Mouse (Mus musculus) cerebellum, adult (tissue): ENCODE measurements around the gene Daw1.

Experiments used
- ATAC-seq: cut with Nextera tagmentation; 2 replicates; pipeline ENCODE4 v1.9.2; 2017; ENCODE audit warnings: mild to moderate bottlenecking, moderate library complexity, mixed read lengths; ENCODE audit not compliant: insufficient number of reproducible peaks, low FRiP score, low TSS enrichment

Gene Daw1

GRCm38 (mm10) chr1:83159603-83160002, at the start of gene Daw1:
Daw1 (plus strand) TSS chr1:83159752.
- peak; percentile 84; the same call in 1 of the 2 replicates for ATAC-seq

- ATAC-seq = no peak
Observed at GRCm38 (mm10) chr1:83110992-83111391, 48.6 kb upstream of the Daw1 start.

- no peak for ATAC-seq
Observed at GRCm38 (mm10) chr1:83111726-83112125, 47.8 kb upstream of the Daw1 start.

GRCm38 (mm10) chr1:83116447-83117137, 43.0 kb upstream of the Daw1 start, which contains the start of gene Ccl20:
Ccl20 (plus strand) TSS chr1:83116766.
- ATAC-seq = no peak

GRCm38 (mm10) chr1:83117217-83117616, 42.3 kb upstream of the Daw1 start:
- ATAC-seq = no peak

GRCm38 (mm10) chr1:83117661-83118060, 41.9 kb upstream of the Daw1 start:
- no peak for ATAC-seq

- ATAC-seq = no peak
Observed at GRCm38 (mm10) chr1:83119903-83120302, 39.6 kb upstream of the Daw1 start.

DNA sequence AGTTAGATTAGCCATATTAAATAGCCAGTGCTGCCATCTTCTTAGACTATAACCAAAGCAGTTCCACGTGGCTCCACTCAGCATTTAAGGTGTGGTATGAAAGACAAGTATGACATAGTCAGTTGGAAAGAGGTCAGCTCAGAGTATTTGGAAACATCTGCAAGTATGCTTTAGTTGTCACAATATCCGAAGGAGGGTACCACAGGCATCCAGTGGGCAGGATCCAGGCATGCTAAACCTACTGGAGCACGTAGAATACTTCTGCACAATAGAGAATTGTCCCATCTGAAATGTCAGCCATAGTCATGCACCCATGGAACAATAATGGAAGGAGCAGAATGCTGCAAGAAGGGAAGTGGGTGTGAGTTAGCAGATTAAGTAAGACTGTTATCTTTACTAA, 39.2 kb upstream of the Daw1 start:
- no peak for ATAC-seq

GRCm38 (mm10) chr1:83123201-83123600, 36.4 kb upstream of the Daw1 start:
- no peak for ATAC-seq

DNA sequence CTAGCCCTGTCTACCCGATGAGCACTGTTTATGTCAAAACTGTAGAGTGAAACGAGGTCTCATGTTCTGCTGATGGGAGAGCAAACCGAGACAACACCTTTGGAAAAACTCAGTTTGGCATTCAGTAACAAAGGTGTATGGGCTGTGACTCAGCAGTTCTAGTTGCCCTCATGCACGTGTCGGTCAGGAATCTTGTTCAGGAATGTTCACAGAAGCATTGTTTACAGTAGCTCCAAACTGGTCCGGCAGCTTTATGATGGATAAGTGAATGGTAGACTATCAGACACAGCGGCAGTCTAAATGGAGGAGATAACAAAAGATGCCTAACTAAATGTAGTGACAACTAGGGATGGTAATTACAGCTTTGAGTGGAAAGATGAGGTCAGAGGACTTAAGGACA, 23.7 kb upstream of the Daw1 start:
- ATAC-seq = no peak

- no peak for ATAC-seq
Observed at GRCm38 (mm10) chr1:83137847-83138246, 21.7 kb upstream of the Daw1 start.

GRCm38 (mm10) chr1:83138721-83139120, 20.8 kb upstream of the Daw1 start:
- ATAC-seq = no peak

- ATAC-seq = no peak
Observed at GRCm38 (mm10) chr1:83141510-83141909, 18.0 kb upstream of the Daw1 start.

GRCm38 (mm10) chr1:83142055-83142454, 17.5 kb upstream of the Daw1 start:
- no peak for ATAC-seq

- no peak for ATAC-seq
Observed at GRCm38 (mm10) chr1:83146547-83146946, 13.0 kb upstream of the Daw1 start.

DNA sequence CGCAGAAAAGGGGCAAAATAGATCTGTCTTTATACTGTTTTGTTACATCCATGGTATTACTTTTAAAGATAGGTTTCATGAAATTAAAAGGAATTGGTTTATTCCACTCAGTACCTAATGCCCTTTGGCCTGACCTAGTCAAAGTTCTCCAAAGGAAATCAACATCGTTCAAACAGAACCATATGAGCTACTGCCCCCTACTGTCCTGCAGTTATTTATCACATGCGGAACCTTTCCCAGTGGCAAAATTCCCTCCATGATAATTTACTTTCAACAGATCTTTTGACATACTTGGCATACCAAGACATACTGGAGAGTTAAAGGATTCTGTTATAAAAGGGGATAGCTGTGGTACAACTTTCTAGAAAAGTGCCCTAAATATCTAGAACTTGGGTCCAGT, 9.3 kb upstream of the Daw1 start:
- ATAC-seq = no peak

- ATAC-seq = no peak
Observed at GRCm38 (mm10) chr1:83152961-83153360, 6.6 kb upstream of the Daw1 start.

DNA sequence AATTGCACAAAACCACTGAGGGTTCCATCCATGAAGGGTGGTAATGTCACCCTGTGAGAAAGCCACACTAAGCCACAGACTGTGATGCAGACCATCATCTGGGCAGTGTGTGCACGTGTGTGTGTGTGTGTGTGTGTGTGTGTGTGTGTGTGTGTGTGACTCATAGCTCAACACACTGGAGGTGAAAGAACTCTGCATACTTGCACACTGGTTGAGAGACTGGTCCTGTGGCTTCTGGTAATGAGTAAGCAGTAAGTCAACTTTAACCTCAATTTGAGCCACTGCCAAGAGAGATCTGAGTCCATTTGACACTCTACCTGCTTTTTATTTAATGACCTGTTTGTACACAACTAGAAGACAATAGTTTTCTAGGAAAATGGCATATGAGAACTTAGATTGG, 2.7 kb upstream of the Daw1 start:
- ATAC-seq = no peak

GRCm38 (mm10) chr1:83161658-83162057, 2.1 kb downstream of the Daw1 start:
- no peak for ATAC-seq

DNA sequence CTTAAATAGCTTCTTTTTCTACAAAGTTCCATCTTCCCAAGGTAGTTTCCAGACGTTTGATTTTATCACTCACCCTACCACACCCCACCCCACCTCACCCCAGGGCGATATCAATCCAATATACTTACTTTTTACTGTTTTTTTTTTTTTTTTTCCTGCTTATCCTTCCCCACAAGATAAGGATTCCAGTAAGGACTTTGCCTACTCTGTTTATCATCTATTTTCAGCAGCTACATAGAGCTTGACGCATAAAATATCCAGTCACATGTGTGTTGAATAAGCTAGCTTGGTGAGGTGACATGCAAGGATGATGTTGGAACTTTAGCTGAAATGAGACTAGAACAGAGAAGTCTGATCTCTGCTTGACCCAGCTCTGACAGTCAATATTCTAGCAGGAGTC, 4.5 kb downstream of the Daw1 start:
- no peak for ATAC-seq

- ATAC-seq = no peak
Observed at GRCm38 (mm10) chr1:83169158-83169557, 9.6 kb downstream of the Daw1 start.

GRCm38 (mm10) chr1:83175985-83176384, 16.4 kb downstream of the Daw1 start:
- peak; percentile 93 for ATAC-seq
